Mouse (Mus musculus) neural tube, embryonic 13.5 days (tissue): ENCODE data around the gene Pla2g2c. TPM values are rescaled to one million over a fixed set of nuclear protein-coding genes. Genes with fewer than 3 reads are reported as not detected.

Experiments
- ATAC-seq: fragments of 200-750 bp; cut with Nextera tagmentation; 2 replicates; pipeline ENCODE4 v1.8.0; 2017; ENCODE audit warnings: low read depth, mild to moderate bottlenecking, moderate TSS enrichment, moderate library complexity
- H3K27ac ChIP-seq: fragments of 300-500 bp; sonication (generic); replicated peaks from 2 replicates; pipeline ENCODE4 v1.5.1; 2015; ENCODE audit warnings: moderate library complexity, mild to moderate bottlenecking, inconsistent platforms
- H3K27me3 ChIP-seq: fragments of 300-500 bp; sonication (generic); 2 replicates; pipeline ENCODE4 v1.6.1; 2015; ENCODE audit warnings: mild to moderate bottlenecking, inconsistent platforms
- H3K36me3 ChIP-seq: fragments of 300-500 bp; sonication (generic); 2 replicates; pipeline ENCODE4 v1.6.1; 2015; ENCODE audit warnings: mild to moderate bottlenecking, inconsistent platforms
- H3K4me1 ChIP-seq: fragments of 300-500 bp; sonication (generic); replicated peaks from 2 replicates; pipeline ENCODE4 v1.6.1; 2015; ENCODE audit warnings: inconsistent platforms
- H3K4me2 ChIP-seq: fragments of 300-500 bp; sonication (generic); 2 replicates; pipeline ENCODE4 v1.6.1; 2015; ENCODE audit warnings: inconsistent platforms, mild to moderate bottlenecking, moderate library complexity
- H3K4me3 ChIP-seq: fragments of 300-500 bp; sonication (generic); 2 replicates; pipeline ENCODE4 v1.5.1; 2015; ENCODE audit warnings: mild to moderate bottlenecking, inconsistent platforms
- H3K9ac ChIP-seq: fragments of 300-500 bp; sonication (generic); 2 replicates; pipeline ENCODE4 v1.6.1; 2015; ENCODE audit warnings: moderate library complexity, mild to moderate bottlenecking, inconsistent platforms
- H3K9me3 ChIP-seq: fragments of 300-500 bp; sonication (generic); 2 replicates; pipeline ENCODE4 v1.6.1; 2016; ENCODE audit warnings: inconsistent platforms
- WGBS: fragments of 180-500 bp; shearing (Covaris S2); methylation state at CpG from one replicate; pipeline ENCODE4 v1.1.7; 2015; 5-methylcytosine and 5-hydroxymethylcytosine counted together
- polyA plus RNA-seq: library from polyadenylated mRNA; unstranded; fragments of >200 nt; fragmentation: Nextera tagmentation; extraction: Ambion mirVana; gene quantifications from 2 replicates; pipeline ENCODE4 v1.2.1, GENCODE M21; 2015

The Pla2g2c gene
- polyA plus RNA-seq, 1 experiment from 2014 or later, result 0.39 TPM

- no peak for ATAC-seq
- Histone ChIP-seq H3K9ac (no peak overlapping the region), H3K4me1 (peaks cover 26% of the 10 kb centered on the region), H3K9me3 (no peaks in the 10 kb centered on the region), H3K27ac (0 out of 2 replicates have a peak overlapping the region, but pooled peaks have one; percentile 6), H3K36me3 (no peaks in the 10 kb centered on the region), H3K27me3 (no peaks in the 10 kb centered on the region), H3K4me2 (no peak overlapping the region), H3K4me3 (no peak overlapping the region)
- 30% methylated on average over 9 of the region's 9 CpGs for WGBS
Measured at GRCm38 (mm10) chr4:138729018-138729703, 4.6 kb downstream of the Pla2g2c start.

- WGBS, result 69% methylated on average over 7 of the region's 7 CpGs
- Histone ChIP-seq H3K9ac (no peak overlapping the region), H3K9me3 (no peaks in the 10 kb centered on the region), H3K27ac (no peak overlapping the region), H3K4me2 (no peak overlapping the region), H3K4me3 (no peak overlapping the region), H3K36me3 (no peaks in the 10 kb centered on the region), H3K27me3 (no peaks in the 10 kb centered on the region), H3K4me1 (peaks cover 21% of the 10 kb centered on the region)
- no peak for ATAC-seq
Measured at GRCm38 (mm10) chr4:138734105-138734504, 9.5 kb downstream of the Pla2g2c start.

GRCm38 (mm10) chr4:138734863-138735262 lies 10.3 kb downstream of the Pla2g2c start:
- no peak for ATAC-seq
- no peak overlapping the region for H3K4me2 ChIP-seq
- no peaks in the 10 kb centered on the region for H3K27me3 ChIP-seq
- H3K4me3 ChIP-seq, result no peak overlapping the region
- H3K9me3 ChIP-seq, result no peaks in the 10 kb centered on the region
- no peaks in the 10 kb centered on the region for H3K36me3 ChIP-seq
- H3K9ac ChIP-seq, result no peak overlapping the region
- H3K4me1 ChIP-seq, result peaks cover 21% of the 10 kb centered on the region
- 94% methylated on average over 4 of the region's 4 CpGs for WGBS
- no peak overlapping the region for H3K27ac ChIP-seq

- WGBS, result 71% methylated on average over 7 of the region's 7 CpGs
- H3K36me3 ChIP-seq, result no peaks in the 10 kb centered on the region
- peaks cover 21% of the 10 kb centered on the region for H3K4me1 ChIP-seq
- no peak within 1 kb of the TSS for H3K4me3 ChIP-seq
- H3K9me3 ChIP-seq, result no peaks in the 10 kb centered on the region
- no peaks in the 10 kb centered on the region for H3K27me3 ChIP-seq
- no peak within 1 kb of the TSS for H3K9ac ChIP-seq
- H3K4me2 ChIP-seq, result no peak within 1 kb of the TSS
- ATAC-seq, result no peak; the same call in 1 of the 2 replicates
- H3K27ac ChIP-seq, result no peak within 1 kb of the TSS
Measured at GRCm38 (mm10) chr4:138737031-138737430, 12.4 kb downstream of the Pla2g2c start, which contains the start of gene Ubxn10. Gene Ubxn10 (minus strand): TSS chr4:138737167.

- 17% methylated on average over 7 of the region's 7 CpGs for WGBS
- no peak overlapping the region for H3K4me2 ChIP-seq
- no peak overlapping the region for H3K4me3 ChIP-seq
- H3K9ac ChIP-seq, result no peak overlapping the region
- H3K27me3 ChIP-seq, result no peaks in the 10 kb centered on the region
- H3K27ac ChIP-seq, result no peak overlapping the region
- no peak for ATAC-seq
- no peaks in the 10 kb centered on the region for H3K36me3 ChIP-seq
- H3K9me3 ChIP-seq, result no peaks in the 10 kb centered on the region
- H3K4me1 ChIP-seq, result peaks cover 21% of the 10 kb centered on the region
Measured at GRCm38 (mm10) chr4:138739136-138739851, 14.7 kb downstream of the Pla2g2c start.

GRCm38 (mm10) chr4:138745884-138746283 lies 21.3 kb downstream of the Pla2g2c start:
- Histone ChIP-seq H3K4me1 (peaks cover 19% of the 10 kb centered on the region), H3K4me2 (no peak overlapping the region), H3K9ac (no peak overlapping the region), H3K27ac (no peak overlapping the region), H3K4me3 (no peak overlapping the region), H3K36me3 (no peaks in the 10 kb centered on the region), H3K9me3 (no peaks in the 10 kb centered on the region), H3K27me3 (peaks cover 6% of the 10 kb centered on the region; the same call in 1 of the 2 replicates)
- 74% methylated on average over 4 of the region's 4 CpGs for WGBS
- ATAC-seq, result no peak

- H3K36me3 ChIP-seq, result no peaks in the 10 kb centered on the region
- no peaks in the 10 kb centered on the region for H3K9me3 ChIP-seq
- ATAC-seq, result no peak
- no peak overlapping the region for H3K4me3 ChIP-seq
- 84% methylated on average over 9 of the region's 9 CpGs for WGBS
- no peak overlapping the region for H3K9ac ChIP-seq
- no peak overlapping the region for H3K27ac ChIP-seq
- no peak overlapping the region for H3K4me2 ChIP-seq
- H3K27me3 ChIP-seq, result peaks cover 6% of the 10 kb centered on the region; the same call in 1 of the 2 replicates
- peaks cover 19% of the 10 kb centered on the region for H3K4me1 ChIP-seq
Measured at GRCm38 (mm10) chr4:138746866-138747265, 22.3 kb downstream of the Pla2g2c start.

GRCm38 (mm10) chr4:138747851-138748250 lies 23.3 kb downstream of the Pla2g2c start:
- ATAC-seq, result peak; percentile 72
- WGBS, result 41% methylated on average over 10 of the region's 10 CpGs

GRCm38 (mm10) chr4:138748369-138749072 lies 23.9 kb downstream of the Pla2g2c start:
- Histone ChIP-seq H3K4me1 (peaks cover 19% of the 10 kb centered on the region), H3K36me3 (no peaks in the 10 kb centered on the region), H3K27ac (no peak overlapping the region), H3K27me3 (peaks cover 6% of the 10 kb centered on the region; the same call in 1 of the 2 replicates), H3K4me3 (no peak overlapping the region), H3K9ac (no peak overlapping the region), H3K4me2 (no peak overlapping the region), H3K9me3 (no peaks in the 10 kb centered on the region)
- peak; percentile 64 for ATAC-seq
- WGBS, result 57% methylated on average over 8 of the region's 8 CpGs

More at GRCm38 (mm10) chr4:138747851-138748250, 23.3 kb downstream of the Pla2g2c start:
- no peaks in the 10 kb centered on the region for H3K36me3 ChIP-seq
- H3K4me2 ChIP-seq, result no peak overlapping the region
- no peak overlapping the region for H3K4me3 ChIP-seq
- peaks cover 19% of the 10 kb centered on the region for H3K4me1 ChIP-seq
- no peaks in the 10 kb centered on the region for H3K9me3 ChIP-seq
- peaks cover 6% of the 10 kb centered on the region; the same call in 1 of the 2 replicates for H3K27me3 ChIP-seq
- H3K9ac ChIP-seq, result no peak overlapping the region
- H3K27ac ChIP-seq, result peak overlapping the region; percentile 61

GRCm38 (mm10) chr4:138752603-138753002 lies 28.0 kb downstream of the Pla2g2c start:
- ATAC-seq, result no peak
- 91% methylated on average over 6 of the region's 6 CpGs for WGBS
- no peak overlapping the region for H3K4me2 ChIP-seq
- H3K4me3 ChIP-seq, result no peak overlapping the region
- no peak overlapping the region for H3K9ac ChIP-seq
- no peaks in the 10 kb centered on the region for H3K9me3 ChIP-seq
- H3K36me3 ChIP-seq, result no peaks in the 10 kb centered on the region
- H3K27me3 ChIP-seq, result no peaks in the 10 kb centered on the region
- H3K27ac ChIP-seq, result no peak overlapping the region
- H3K4me1 ChIP-seq, result peaks cover 33% of the 10 kb centered on the region

GRCm38 (mm10) chr4:138753608-138754007 lies 29.0 kb downstream of the Pla2g2c start:
- Histone ChIP-seq H3K9me3 (no peaks in the 10 kb centered on the region), H3K4me3 (no peak overlapping the region), H3K27me3 (no peaks in the 10 kb centered on the region), H3K4me2 (no peak overlapping the region), H3K36me3 (no peaks in the 10 kb centered on the region), H3K4me1 (peaks cover 23% of the 10 kb centered on the region), H3K9ac (no peak overlapping the region), H3K27ac (no peak overlapping the region)
- no peak for ATAC-seq
- 83% methylated on average over 3 of the region's 3 CpGs for WGBS

- 84% methylated on average over 9 of the region's 9 CpGs for WGBS
- H3K4me3 ChIP-seq, result no peak overlapping the region
- no peak for ATAC-seq
- no peak overlapping the region for H3K27ac ChIP-seq
- H3K9me3 ChIP-seq, result no peaks in the 10 kb centered on the region
- H3K4me1 ChIP-seq, result peaks cover 17% of the 10 kb centered on the region
- no peak overlapping the region for H3K4me2 ChIP-seq
- no peaks in the 10 kb centered on the region for H3K36me3 ChIP-seq
- no peaks in the 10 kb centered on the region for H3K27me3 ChIP-seq
- no peak overlapping the region for H3K9ac ChIP-seq
Measured at GRCm38 (mm10) chr4:138754432-138754831, 29.8 kb downstream of the Pla2g2c start.
